Mouse (Mus musculus): Measurements from ENCODE around the gene Wdfy1.

The Wdfy1 gene

DNA sequence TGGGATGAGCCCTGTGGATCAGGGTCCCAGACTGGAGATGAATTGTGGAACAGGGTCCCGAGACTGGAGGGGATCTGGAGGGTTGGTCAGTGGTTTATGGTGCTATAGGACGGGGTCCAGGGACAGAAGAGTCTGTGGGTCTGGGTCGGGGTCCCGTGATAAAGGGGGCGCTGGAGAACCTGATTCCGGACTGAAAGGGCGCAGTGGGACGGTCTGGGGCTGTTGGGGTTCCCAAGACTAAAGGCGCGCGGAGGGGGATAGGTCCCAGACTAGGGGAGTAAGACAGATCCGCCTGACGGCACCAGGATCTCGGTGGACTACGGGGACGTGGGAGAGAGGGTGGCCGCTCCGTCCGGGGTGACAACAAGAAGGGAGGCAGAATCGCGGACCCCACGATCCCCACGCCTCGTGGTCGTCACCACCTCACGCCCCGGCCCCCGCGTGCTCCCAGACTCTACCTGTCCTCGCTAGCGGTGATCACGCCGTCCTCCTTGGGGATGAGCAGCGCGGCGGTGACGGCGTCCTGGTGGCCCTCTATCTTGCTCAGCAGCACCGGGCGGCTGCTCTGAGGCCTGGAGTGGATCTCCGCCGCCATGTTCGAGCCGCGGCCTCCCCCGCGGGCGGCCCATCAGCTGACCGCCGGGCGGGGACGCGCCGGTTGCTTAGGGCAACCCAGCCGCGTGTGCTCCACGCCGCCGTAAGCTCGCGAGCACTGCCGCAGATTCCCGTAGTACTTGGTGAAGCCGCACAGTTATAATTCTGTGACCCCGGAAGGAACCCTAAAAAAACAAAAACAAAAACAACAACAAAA is 14.6 kb downstream of the Wdfy1 start:
- peak; percentile 80 to 81 for DNase-seq (ENCODE audit: low spot score in 2 of 2)

DNA sequence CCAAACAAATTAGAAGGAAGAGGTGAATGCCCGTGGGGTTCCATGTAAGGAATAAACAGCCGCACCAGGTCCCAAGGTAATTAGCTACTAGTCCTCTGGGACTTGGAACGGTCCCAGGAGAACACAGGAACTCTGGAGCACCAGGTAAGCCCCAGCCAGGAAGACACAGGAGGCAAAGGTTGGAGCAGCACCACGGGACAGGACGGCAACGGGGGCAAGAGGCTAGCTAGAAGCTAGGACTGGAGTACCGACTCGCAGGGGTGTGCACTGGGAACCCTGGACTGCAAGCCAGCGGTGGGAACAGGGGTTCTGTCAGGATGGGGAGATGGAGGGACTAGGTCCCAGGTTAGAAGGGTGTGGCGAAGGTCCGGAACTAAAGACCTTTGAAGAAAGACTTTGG is 15.3 kb downstream of the Wdfy1 start:
- DNase-seq (ENCODE audit: low spot score in 2 of 2), result no peak

DNA sequence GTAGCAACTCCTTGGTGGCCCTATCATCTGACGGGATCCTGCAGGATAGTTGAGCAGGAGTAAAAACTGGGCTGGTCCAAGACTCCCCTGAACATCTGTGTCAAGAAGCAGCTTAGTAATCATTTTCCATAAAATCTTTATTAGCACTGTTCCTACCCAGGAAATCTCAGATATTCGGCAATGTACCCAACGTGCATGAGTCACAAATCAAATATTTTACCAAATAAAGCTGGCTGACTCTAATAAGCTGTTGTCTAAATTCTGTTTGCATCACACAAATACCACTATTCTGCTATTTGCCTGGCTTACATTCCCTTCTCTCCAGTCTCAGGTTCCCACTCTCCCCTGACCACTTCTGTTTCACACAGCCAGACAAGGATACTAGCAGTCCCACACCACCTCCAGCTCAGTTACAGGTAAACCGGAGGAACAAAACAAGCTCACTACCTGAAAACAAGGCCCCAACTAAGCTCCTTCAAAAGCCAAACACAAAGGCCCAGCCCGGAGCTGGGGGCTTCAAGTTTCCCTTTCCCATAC is 16.4 kb downstream of the Wdfy1 start:
- DNase-seq (ENCODE audit: low spot score in 2 of 2), result no peak

DNA sequence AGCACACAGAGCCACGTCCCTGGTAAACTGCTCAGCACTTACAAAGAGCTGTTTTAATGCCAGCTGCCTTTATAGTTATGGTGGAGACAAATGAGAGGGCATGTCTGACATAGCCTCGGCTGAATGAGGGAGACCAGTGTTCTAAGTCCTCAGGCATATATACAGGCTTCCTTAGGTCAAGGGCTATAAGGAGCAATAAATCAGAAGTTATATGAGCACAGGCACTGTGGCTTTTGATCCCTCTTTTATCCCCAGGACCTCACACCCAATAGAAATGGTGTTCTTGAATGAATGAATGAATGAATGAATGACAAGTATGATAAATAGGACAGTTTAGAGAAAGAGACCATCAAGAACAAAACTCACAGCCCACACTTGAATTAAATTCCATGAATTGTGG is 16.9 kb downstream of the Wdfy1 start:
- no peak for DNase-seq (ENCODE audit: low spot score in 2 of 2)

DNA sequence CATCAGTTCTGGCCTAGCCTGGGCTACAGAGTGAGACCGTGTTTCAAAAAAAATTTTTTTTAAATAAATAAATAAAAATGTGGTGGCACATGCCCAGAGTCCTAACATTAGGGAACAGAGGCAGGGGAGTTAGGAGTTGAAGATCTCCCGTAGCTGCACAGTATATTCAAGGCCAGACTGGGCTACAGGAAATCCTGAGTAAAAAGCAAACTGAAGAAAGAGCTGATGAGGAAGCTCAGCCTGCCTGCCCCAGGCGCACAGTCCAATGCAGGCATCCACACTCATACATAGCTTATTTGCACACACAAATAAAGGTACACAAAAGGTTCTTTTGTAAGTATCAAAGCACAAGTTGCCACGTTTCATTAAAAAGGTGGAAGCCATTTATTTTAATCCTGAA is 18.3 kb downstream of the Wdfy1 start:
- no peak for DNase-seq (ENCODE audit: low spot score in 2 of 2)

DNA sequence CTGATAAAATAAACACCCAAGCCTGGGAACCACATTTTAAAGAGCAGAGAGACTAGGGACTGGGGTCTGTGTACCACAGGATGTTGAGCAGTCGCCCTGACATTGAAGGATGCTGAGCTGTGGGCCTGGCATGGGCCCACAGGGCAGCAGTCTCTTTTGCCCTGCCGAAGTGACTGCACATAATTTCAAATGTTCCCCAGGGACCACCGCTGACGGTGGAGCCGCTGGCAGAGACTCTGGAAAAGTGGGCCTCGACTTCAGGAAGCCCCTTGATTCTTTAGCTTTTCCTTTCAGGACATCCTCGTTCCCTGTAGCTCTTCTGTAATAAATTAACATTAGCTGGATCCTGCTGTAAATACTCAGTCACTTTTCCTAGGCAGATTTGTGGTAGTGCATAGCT is 18.8 kb downstream of the Wdfy1 start:
- no peak for DNase-seq (ENCODE audit: low spot score in 2 of 2)

DNA sequence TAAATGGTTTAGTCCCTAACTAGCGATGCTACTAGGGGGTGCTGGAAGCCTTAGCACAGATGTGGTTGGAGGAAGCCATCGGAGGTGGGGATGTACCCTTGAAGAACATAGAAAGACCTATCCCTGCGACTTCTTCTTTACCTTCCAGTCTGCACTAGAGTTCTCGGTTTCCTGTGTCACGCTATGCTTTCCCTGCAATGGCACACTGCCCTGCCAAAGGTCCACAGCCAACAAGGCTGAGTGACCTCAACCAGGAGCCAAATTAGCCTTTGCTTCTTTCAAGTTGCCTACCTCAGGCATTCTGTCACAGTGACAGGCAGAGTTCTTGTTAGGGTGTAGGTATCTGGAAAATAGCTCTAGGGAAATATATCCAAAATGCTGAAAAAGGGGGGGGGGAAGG is 19.5 kb downstream of the Wdfy1 start:
- no peak for DNase-seq (ENCODE audit: low spot score in 2 of 2)

DNA sequence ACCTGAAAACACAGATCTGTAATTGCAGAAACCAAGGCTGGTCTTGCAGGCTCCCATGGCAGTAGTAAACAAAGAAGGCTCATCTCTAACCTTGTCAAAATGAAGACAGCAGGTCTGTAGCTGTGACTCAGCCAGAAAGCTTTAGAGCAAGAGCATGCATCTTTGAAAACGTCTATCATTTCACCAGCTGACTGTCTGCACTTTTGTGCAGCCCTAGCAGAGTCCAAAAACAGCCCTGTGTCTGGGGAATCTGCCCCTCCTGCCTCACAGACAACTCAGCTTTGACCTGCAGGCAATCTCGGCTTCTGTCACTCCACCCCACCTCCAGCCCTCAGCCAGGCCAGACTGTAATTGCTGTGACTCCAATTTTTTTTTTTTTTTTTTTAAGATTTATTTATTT is 20.6 kb downstream of the Wdfy1 start:
- no peak for DNase-seq (ENCODE audit: low spot score in 2 of 2)

DNA sequence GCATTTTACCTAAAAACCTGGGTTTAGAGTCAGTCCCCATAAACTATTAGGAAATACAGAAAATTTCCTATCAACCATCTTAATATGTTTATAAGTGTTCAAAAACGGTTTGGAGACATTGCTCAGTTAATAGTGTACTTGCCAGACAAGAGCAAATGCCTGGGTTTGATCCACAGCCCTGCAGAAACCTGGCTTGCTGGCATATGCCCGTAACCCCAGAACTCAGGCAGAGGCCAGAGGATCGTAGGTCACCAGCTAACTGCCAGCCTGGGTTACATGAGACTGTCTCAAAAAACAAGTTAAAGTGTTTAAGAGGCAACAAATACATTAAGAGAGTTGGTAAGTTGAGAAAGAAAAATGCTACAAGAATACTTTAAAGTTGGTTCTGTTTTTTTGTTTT is 21.0 kb downstream of the Wdfy1 start:
- DNase-seq (ENCODE audit: low spot score in 2 of 2), result no peak

DNA sequence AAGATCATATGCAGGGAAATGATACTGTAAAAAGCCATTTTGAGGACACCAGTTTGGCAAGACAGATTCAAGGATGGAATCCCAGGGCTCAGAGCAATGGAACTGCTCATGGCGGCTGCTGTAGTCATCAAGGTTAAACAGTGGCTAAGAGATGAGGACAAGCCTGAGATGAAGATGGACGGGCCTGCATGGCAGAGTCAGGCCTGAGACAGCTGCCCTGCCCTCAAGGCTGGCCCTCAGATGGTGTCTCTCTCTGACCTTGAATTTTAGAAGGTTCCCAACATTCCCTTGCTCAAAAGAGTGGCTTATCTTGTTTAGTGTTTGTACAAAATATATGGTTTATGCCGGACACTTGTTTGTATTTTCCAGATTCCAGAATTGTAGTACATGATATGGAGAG is 22.5 kb downstream of the Wdfy1 start:
- no peak for DNase-seq (ENCODE audit: low spot score in 2 of 2)

DNA sequence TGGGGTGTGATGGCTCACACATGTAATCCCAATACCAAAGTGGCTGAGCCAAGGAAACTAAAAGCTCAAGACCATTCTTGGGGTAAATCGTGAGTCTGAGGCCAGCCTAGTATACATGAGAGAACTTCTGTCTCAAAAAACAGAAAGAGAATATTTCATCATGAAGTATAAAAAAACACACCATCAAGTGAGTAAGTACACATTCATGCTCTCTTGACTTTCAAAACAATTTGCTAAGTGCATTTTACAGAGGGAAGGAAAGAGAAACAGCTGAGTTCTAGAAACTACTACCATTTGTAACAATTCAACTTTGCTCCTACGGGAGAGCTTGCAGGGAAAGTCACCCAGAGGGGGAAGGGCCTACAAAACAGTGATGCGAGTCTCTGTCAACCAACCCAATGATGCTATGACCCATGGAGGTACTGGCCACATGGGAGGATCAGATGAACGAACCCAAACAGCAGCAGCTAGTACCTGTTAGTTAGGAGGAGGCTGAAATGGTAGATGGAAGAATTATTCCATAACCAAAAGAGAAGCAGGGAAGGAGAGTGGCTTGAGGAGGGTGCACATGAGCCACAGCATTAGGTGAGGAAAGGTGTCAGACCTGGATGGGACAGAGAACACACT is 23.1 kb downstream of the Wdfy1 start:
- no peak for DNase-seq (ENCODE audit: low spot score in 2 of 2)

DNA sequence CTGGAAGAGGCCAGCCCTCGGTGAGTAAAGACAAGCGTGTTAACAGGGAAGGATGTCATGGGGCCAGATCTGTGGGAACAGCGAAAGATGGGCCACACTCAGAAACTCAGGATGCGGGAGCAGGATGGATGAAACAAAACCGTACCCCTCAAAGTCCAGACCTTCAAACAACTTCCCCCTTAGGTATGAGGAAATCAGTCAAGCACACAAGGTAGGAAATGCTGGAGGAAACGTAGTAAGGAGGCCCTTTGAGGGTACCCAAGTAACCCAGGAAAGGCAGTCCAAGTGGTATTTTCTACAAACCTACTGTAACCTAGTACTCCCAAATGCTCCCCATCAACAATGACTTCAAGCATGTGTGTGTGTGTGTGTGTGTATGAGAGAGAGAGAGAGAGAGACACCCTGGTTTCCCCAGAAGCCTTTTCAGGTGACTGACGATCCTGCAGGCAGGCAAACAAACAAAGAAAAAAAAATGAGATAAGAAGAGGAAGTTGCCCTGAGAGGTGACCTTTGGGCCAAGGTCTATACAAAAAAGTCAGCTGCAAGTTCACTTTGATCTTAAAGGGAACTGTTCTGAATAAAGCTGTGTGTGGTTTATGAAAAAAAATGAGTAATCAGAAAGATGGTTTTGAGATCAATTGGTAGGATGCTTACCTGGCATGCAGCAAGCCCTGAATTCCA is 23.8 kb downstream of the Wdfy1 start:
- DNase-seq (ENCODE audit: low spot score in 2 of 2), result peak; percentile 36 to 46

DNA sequence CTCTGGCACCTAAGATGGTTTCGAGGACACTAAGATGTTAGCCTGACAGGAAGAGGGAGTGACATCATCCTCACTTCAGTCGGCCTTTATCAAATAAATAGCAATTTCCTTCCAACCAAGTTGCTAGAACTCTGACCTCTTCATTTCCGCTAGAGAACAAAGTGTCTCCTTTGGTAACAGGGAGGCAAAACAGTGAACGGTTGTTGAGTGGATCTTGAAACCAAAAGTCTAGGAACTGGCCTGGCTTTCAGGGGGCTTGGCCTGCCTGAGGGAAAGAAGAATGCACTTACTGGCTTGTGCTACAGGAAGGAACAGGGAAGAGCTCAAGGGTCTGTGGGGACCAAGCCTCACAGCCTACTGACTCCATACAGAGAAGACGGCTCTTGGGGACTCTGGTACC is 24.8 kb downstream of the Wdfy1 start:
- peak; percentile 17 to 18 for DNase-seq (ENCODE audit: low spot score in 2 of 2)

DNA sequence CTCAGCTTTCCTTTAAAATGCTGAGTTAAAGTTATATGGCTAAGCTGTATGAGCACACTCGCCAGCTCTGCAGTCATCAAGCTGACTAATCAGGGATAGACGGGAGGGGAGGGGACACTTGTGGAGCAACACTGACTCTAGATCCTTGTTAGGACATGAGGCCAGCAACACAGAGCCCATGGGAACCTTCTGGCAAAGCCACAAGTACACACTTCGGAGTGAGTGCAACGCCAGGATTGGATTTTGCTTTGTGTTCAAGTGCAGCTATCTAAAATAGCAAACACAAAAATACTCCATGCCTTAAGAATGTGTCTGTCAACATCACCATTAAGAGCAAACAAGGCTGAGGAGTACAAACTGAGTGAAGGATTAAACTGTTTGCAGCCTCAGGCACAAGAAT is 29.9 kb downstream of the Wdfy1 start:
- no peak for DNase-seq (ENCODE audit: low spot score in 2 of 2)

DNA sequence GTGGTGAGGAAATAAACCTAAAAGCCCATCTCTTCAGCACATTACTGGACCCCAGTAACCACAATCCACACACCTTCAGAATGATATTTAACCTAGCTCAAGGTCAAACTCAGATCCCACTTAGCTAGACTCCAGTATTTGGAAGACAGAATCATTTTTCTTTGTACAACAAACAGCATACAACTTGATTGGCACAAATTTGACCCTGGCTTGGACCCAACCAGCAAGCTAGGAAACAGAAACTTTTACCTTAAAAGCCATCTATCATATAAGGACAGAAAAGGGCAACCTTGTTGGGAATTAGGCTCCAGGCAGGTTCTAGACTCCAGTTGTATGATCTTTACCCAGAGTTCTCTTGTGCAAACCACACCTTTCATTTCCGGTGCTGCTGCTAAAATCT is 32.6 kb downstream of the Wdfy1 start:
- DNase-seq (ENCODE audit: low spot score in 2 of 2), result no peak

DNA sequence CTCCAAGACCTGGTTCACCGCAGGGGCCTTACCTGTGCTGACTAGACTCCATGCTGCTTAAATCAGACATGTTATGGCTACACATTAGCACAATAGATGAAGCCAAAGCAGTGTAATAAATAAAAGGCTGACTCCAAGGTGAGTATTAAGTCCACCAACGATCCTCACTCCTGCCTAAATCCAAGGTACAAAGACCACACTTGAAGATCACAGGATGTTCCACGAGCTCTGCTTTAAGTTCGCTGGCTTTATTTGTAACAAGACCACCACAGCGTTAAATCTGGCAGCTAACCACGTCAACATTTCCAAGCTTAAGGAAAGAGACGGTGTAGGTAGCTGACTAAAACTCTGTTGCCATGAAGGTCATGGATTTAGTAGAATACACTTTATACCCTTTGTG is 33.0 kb downstream of the Wdfy1 start:
- no peak for DNase-seq (ENCODE audit: low spot score in 2 of 2)

DNA sequence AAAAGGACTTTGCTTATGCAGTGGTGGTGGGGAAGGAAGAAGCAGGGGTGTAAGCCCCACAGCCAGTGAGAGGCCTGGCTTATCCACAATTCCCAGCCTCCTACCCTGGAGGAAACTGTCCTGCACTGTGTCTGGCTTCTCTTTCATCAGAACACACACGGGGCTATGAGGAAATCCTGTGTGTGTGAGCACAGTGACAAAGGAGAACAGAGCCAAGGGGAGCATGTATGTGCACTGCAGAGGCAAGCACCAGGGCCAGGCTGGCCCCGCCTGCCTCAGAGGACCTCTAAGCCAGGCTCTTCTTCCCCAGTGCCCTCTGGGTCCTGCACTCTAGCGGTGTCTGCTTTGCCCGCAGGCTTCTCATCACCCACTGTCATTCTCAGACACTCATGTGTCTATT is 34.9 kb downstream of the Wdfy1 start:
- no peak for DNase-seq (ENCODE audit: low spot score in 2 of 2)

DNA sequence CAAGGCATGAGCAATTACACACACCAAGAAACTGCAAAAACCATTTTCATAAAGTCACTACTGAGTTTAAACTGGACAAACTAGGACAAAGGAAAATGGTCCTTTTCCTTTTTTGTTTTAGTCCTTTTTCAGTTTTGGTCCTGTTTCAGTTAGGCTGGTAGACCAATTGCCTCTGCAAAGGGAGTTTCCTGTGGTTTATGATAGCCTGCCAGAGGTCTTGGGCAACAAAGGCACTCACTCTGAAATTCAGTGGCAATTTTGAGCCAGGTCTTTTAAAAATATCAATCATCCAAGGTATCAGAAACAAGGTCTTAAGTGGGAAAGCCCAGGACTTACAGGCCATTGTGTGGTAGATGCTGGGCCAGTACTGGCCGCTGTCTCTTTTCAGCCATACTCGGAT is 36.2 kb downstream of the Wdfy1 start:
- DNase-seq (ENCODE audit: low spot score in 2 of 2), result no peak

DNA sequence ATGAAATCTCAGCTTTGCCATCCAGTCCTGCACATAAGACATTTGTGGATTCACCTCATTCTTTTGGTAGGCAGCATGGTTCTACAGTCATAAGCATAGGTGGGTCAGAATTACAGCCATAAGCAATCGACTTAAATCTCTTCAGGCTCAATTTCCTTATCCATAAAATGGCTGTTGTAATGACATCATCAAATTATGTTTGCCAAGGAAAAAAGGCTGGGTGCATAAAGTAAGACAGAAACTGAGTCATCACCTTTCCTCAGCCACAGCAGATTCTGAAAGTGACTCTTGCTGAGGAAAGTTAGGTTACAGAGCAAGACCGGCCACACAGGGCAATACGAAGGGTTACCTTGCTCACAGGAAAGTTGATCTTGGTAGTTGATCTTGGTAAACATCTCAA is 39.5 kb downstream of the Wdfy1 start:
- no peak for DNase-seq (ENCODE audit: low spot score in 2 of 2)

DNA sequence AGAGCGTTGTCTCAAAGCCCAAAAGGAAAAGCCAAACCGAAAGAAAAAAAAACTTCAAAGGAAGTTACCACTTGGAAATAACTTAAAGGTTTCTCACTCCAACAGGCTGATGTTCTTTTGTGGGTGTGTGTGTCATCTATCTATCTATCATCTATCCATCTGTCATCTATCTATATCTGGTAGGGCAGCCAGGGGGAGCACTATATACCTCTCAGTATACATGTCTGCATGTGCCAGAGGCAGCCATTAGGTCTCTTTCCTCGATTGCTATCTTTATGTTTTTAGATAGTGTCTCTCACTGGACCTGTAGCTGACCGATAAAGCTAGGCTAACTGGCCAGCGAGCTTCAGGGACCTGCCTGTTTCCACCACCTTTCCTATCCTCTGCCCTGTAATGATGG is 41.1 kb downstream of the Wdfy1 start:
- DNase-seq (ENCODE audit: low spot score in 2 of 2), result no peak

DNA sequence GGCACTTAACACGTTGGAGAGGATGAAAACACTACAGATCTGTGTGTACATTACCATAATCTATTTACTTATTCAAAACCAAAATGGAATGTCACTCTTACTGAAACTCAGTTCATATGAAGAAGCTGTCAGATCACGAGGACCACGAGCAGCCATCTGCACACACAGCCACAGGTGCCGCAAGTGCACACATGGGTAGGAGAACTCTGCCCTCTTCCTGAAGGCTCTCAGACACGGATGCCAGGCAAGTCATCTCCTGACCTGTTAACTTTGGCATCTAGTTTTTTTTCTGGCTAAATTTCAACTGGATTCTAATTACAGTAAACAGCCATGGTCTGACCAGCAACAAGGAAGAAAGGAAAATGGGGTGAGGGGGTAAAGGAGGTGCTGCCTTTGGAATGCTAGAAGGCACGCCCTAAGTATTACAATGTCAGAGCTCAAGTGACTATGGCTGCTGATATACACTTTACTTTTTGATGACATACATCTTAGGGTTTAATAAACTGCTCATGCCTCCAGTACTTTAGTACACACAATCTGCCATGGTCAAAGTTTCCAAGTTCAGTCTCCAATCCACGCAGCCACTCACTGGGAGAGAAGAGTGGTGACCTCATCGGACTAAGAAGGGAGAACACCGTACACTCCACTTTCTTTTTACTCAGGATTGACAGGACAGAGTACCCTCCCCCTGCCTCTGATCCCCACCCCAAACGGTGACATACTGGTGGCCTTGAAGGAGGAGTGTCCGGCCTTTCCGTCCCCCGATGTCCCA is 61.6 kb downstream of the Wdfy1 start:
- DNase-seq (ENCODE audit: low spot score in 2 of 2), result no peak

DNA sequence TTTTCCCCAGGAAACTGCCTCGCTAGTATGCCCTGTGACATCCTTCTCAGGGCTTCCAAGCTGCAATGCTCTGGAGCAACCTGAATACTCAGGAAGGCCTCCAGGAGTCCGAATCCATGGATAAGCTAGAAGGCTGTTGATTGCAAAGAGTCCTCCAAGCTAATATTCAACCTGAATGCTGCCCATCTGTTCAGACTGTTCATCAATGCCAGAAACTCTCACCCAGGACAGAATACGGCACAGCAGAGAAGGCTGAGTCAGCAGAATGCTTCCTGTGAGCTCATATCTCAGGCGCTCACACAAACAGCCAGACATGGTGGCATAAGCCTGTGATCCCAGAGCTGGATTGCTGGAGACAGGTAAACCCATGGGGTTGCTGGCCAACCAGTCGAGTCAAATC is 62.9 kb downstream of the Wdfy1 start:
- no peak for DNase-seq (ENCODE audit: low spot score in 2 of 2)

Measured in spleen, postnatal 36 days (tissue).